Mouse (Mus musculus) heart, postnatal 0 days (tissue): ENCODE measurements around the gene Ranbp10. TPM values are rescaled to one million over a fixed set of nuclear protein-coding genes. Genes with fewer than 3 reads are reported as not detected.

Experiments
- ATAC-seq: fragments of 200-750 bp; cut with Nextera tagmentation; 2 replicates; pipeline ENCODE4 v1.8.0; 2017; ENCODE audit warnings: low read depth, moderate number of reproducible peaks, moderate library complexity; ENCODE audit not compliant: insufficient read depth
- DNase-seq: peaks from one replicate; pipeline ENCODE4 v3.0.0-alpha.2; 2016; ENCODE audit warnings: low spot score
- H3K27ac ChIP-seq: fragments of 300-500 bp; sonication (generic); 2 replicates; pipeline ENCODE4 v1.5.1; 2014; ENCODE audit warnings: low read depth, mild to moderate bottlenecking
- H3K27me3 ChIP-seq: fragments of 300-500 bp; sonication (generic); 2 replicates; pipeline ENCODE4 v1.6.1; 2014; ENCODE audit warnings: low read length, mixed read lengths; ENCODE audit not compliant: control insufficient read depth, insufficient read depth
- H3K36me3 ChIP-seq: fragments of 300-500 bp; sonication (generic); replicated peaks from 2 replicates; pipeline ENCODE4 v1.6.1; 2014; ENCODE audit warnings: low read length, mixed read lengths; ENCODE audit not compliant: control insufficient read depth, insufficient read depth
- H3K4me1 ChIP-seq: fragments of 300-500 bp; sonication (generic); 2 replicates; pipeline ENCODE4 v1.6.1; 2014; ENCODE audit warnings: antibody characterized with exemption; ENCODE audit not compliant: control insufficient read depth, insufficient read depth
- H3K4me2 ChIP-seq: fragments of 300-500 bp; sonication (generic); 2 replicates; pipeline ENCODE4 v1.6.1; 2014; ENCODE audit warnings: low read depth, mild to moderate bottlenecking, low read length, moderate library complexity
- H3K4me3 ChIP-seq: fragments of 300-500 bp; sonication (generic); 2 replicates; pipeline ENCODE4 v1.5.1; 2014; ENCODE audit warnings: low read depth, low read length
- H3K9ac ChIP-seq: fragments of 300-500 bp; sonication (generic); replicated peaks from 2 replicates; pipeline ENCODE4 v1.6.1; 2014; ENCODE audit warnings: low read depth, low read length, mixed read lengths
- H3K9me3 ChIP-seq: fragments of 300-500 bp; sonication (generic); replicated peaks from 2 replicates; pipeline ENCODE4 v1.6.1; 2016; ENCODE audit warnings: low read length; ENCODE audit not compliant: control insufficient read depth
- CTCF ChIP-seq: IDR thresholded peaks from 2 replicates; pipeline ENCODE4 v1.5.1; 2016; ENCODE audit warnings: antibody characterized with exemption, control low read depth, low read depth
- EP300 ChIP-seq: IDR thresholded peaks from 2 replicates; pipeline ENCODE4 v1.6.1; 2016; ENCODE audit warnings: antibody characterized with exemption, low read depth
- WGBS: fragments of 180-500 bp; shearing (Covaris S2); extraction: QIAGEN DNeasy Blood & Tissue Kit; methylation state at CpG from one replicate; pipeline ENCODE4 v1.1.7; 2014; 5-methylcytosine and 5-hydroxymethylcytosine counted together
- polyA plus RNA-seq: library from polyadenylated mRNA; unstranded; fragments of >200 nt; fragmentation: Nextera tagmentation; extraction: Ambion mirVana; gene quantifications from 2 replicates; pipeline ENCODE4 v1.2.1, GENCODE M21; 2015
- total RNA-seq: library from RNA; depleted of rRNA; stranded (reverse); fragments of >200 nt; gene quantifications from 2 replicates; pipeline ENCODE4 v1.2.3, GENCODE M21; 2014; ENCODE audit warnings: low replicate concordance; rRNA removed

Gene Ranbp10
- total RNA-seq (8.7 and 10.5 TPM in 2 replicates), polyA plus RNA-seq (6.1 and 6.7 TPM in 2 replicates)

- no peak for TF ChIP-seq CTCF
- no peak for TF ChIP-seq EP300
- under 1% methylated on average over 52 of the region's 52 CpGs for WGBS
- H3K27me3 ChIP-seq, result no peaks in the 10 kb centered on the region
- DNase-seq (peak; percentile 99), ATAC-seq (peak; percentile 97)
- peak within 1 kb of the TSS; percentile 99 for H3K4me3 ChIP-seq
- H3K9me3 ChIP-seq, result no peaks in the 10 kb centered on the region
- H3K9ac ChIP-seq, result peak within 1 kb of the TSS; percentile 95
- H3K27ac ChIP-seq, result peak within 1 kb of the TSS; percentile 88
- H3K4me1 ChIP-seq, result peaks cover 9% of the 10 kb centered on the region
- peak within 1 kb of the TSS; percentile 89 for H3K4me2 ChIP-seq
- peaks cover 25% of the 10 kb centered on the region for H3K36me3 ChIP-seq
Measured at GRCm38 (mm10) chr8:105826861-105827848, at the start of gene Ranbp10, which contains the start of gene Tsnaxip1. TSS of gene Ranbp10 (minus strand) at chr8:105827350. TSS of gene Tsnaxip1 (plus strand) at chr8:105827731.

GRCm38 (mm10) chr8:105874301-105874700 is 47.2 kb upstream of the Ranbp10 start:
- no peak for TF ChIP-seq CTCF
- TF ChIP-seq EP300, result no peak
- Histone ChIP-seq H3K4me1 (peaks cover 31% of the 10 kb centered on the region), H3K4me2 (peak overlapping the region; percentile 40), H3K27me3 (no peaks in the 10 kb centered on the region), H3K9me3 (no peaks in the 10 kb centered on the region), H3K36me3 (peaks cover 46% of the 10 kb centered on the region), H3K27ac (peak overlapping the region; percentile 91), H3K4me3 (no peak overlapping the region), H3K9ac (peak overlapping the region; percentile 8; the same call in 1 of the 2 replicates)
- WGBS, result 25% methylated on average over 6 of the region's 6 CpGs
- ATAC-seq, result peak; percentile 92
- peak; percentile 85 for DNase-seq

GRCm38 (mm10) chr8:105866364-105867029 is 39.3 kb upstream of the Ranbp10 start:
- WGBS, result 70% methylated on average over 6 of the region's 6 CpGs
- no peak for ATAC-seq
- no peak for DNase-seq
- Histone ChIP-seq H3K36me3 (peaks cover 37% of the 10 kb centered on the region), H3K4me1 (peaks cover 12% of the 10 kb centered on the region), H3K27me3 (no peaks in the 10 kb centered on the region), H3K4me2 (no peak overlapping the region), H3K27ac (no peak overlapping the region), H3K9ac (no peak overlapping the region), H3K9me3 (no peaks in the 10 kb centered on the region), H3K4me3 (no peak overlapping the region)
- TF ChIP-seq EP300 (no peak), CTCF (peak; percentile 27; the same call in 1 of the 2 replicates)

- DNase-seq (no peak), ATAC-seq (no peak)
- Histone ChIP-seq H3K4me2 (peak overlapping the region; percentile 95), H3K27me3 (no peaks in the 10 kb centered on the region), H3K4me3 (peak overlapping the region; percentile 75), H3K9me3 (no peaks in the 10 kb centered on the region), H3K36me3 (peaks cover 15% of the 10 kb centered on the region), H3K4me1 (peaks cover 31% of the 10 kb centered on the region), H3K9ac (peak overlapping the region; percentile 86), H3K27ac (peak overlapping the region; percentile 85)
- WGBS, result 0% methylated on average over 1 of the region's 1 CpGs
- TF ChIP-seq EP300 (no peak), CTCF (peak; percentile 32)
Measured at GRCm38 (mm10) chr8:105861951-105862350, 34.8 kb upstream of the Ranbp10 start.
